18 mouse cellular contexts compared by ENCODE assay signal in genomic region chr11:119551468-119551867, GRCm38 (mm10). TPM values are rescaled to one million over a fixed set of nuclear protein-coding genes. Genes with fewer than 3 reads are reported as not detected.
"Had no signal": no experiment of that assay in that cellular context is flagged by ENCODE, and none has a peak within 500 bp of the region (broad histone marks: within the 10 kb centered on the region; RNA-seq: fewer than 3 reads in every experiment).

No protein-coding gene starts in this region.

- H3K36me3 ChIP-seq: limb, embryonic 12.5 days; limb, embryonic 15.5 days; midbrain, embryonic 15.5 days; neural tube, embryonic 13.5 days had no signal

- H3K9me3 ChIP-seq: limb, embryonic 12.5 days; limb, embryonic 15.5 days; megakaryocyte, embryonic 14.5 days; midbrain, embryonic 15.5 days; neural tube, embryonic 13.5 days had no signal

- ATAC-seq: liver, postnatal 0 days; lung, postnatal 0 days; midbrain, embryonic 15.5 days had no signal

- H3K27ac ChIP-seq: limb, embryonic 12.5 days; limb, embryonic 15.5 days; liver, embryonic 14.5 days; midbrain, embryonic 15.5 days; stomach, postnatal 0 days had no signal

- H3K4me3 ChIP-seq: limb, embryonic 12.5 days; limb, embryonic 15.5 days; midbrain, embryonic 15.5 days; neural tube, embryonic 13.5 days had no signal

- H3K9ac ChIP-seq: limb, embryonic 12.5 days; limb, embryonic 15.5 days; liver, embryonic 14.5 days; liver, postnatal 0 days; lung, embryonic 14.5 days; midbrain, embryonic 15.5 days had no signal

- H3K4me2 ChIP-seq: limb, embryonic 12.5 days; limb, embryonic 15.5 days; liver, embryonic 11.5 days; lung, embryonic 14.5 days; midbrain, embryonic 11.5 days; midbrain, embryonic 15.5 days had no signal

- DNase-seq: kidney, postnatal 36 days; liver, postnatal 0 days; lung, postnatal 36 days; thymus, adult 2 months; thymus, postnatal 14 days; thymus, postnatal 4 days had no signal

RNA-seq across cellular contexts. Expression of gene Nptx1, which starts 3.9 kb away (rescaled TPM):
- total RNA-seq: neutrophil, adult 5-6 weeks had no signal
- polyA plus RNA-seq: liver, embryonic 14.5 days; liver, postnatal 0 days had no signal
